Mouse (Mus musculus) heart, postnatal 0 days (tissue): Measurements from ENCODE around the gene Cks1b. TPM values are rescaled to one million over a fixed set of nuclear protein-coding genes. Genes with fewer than 3 reads are reported as not detected.
A peak's percentile ranks its signal among the peaks of the same experiment; 100 is the strongest.

Experiments used
- ATAC-seq: fragments of 200-750 bp; cut with Nextera tagmentation; 2 replicates; pipeline ENCODE4 v1.8.0; 2017; ENCODE audit warnings: low read depth, moderate number of reproducible peaks, moderate library complexity; ENCODE audit not compliant: insufficient read depth
- DNase-seq: peaks from one replicate; pipeline ENCODE4 v3.0.0-alpha.2; 2016; ENCODE audit warnings: low spot score
- H3K27ac ChIP-seq: fragments of 300-500 bp; sonication (generic); 2 replicates; pipeline ENCODE4 v1.5.1; 2014; ENCODE audit warnings: low read depth, mild to moderate bottlenecking
- H3K27me3 ChIP-seq: fragments of 300-500 bp; sonication (generic); 2 replicates; pipeline ENCODE4 v1.6.1; 2014; ENCODE audit warnings: low read length, mixed read lengths; ENCODE audit not compliant: control insufficient read depth, insufficient read depth
- H3K36me3 ChIP-seq: fragments of 300-500 bp; sonication (generic); replicated peaks from 2 replicates; pipeline ENCODE4 v1.6.1; 2014; ENCODE audit warnings: low read length, mixed read lengths; ENCODE audit not compliant: control insufficient read depth, insufficient read depth
- H3K4me1 ChIP-seq: fragments of 300-500 bp; sonication (generic); 2 replicates; pipeline ENCODE4 v1.6.1; 2014; ENCODE audit warnings: antibody characterized with exemption; ENCODE audit not compliant: control insufficient read depth, insufficient read depth
- H3K4me2 ChIP-seq: fragments of 300-500 bp; sonication (generic); 2 replicates; pipeline ENCODE4 v1.6.1; 2014; ENCODE audit warnings: low read depth, mild to moderate bottlenecking, low read length, moderate library complexity
- H3K4me3 ChIP-seq: fragments of 300-500 bp; sonication (generic); 2 replicates; pipeline ENCODE4 v1.5.1; 2014; ENCODE audit warnings: low read depth, low read length
- H3K9ac ChIP-seq: fragments of 300-500 bp; sonication (generic); replicated peaks from 2 replicates; pipeline ENCODE4 v1.6.1; 2014; ENCODE audit warnings: low read depth, low read length, mixed read lengths
- H3K9me3 ChIP-seq: fragments of 300-500 bp; sonication (generic); replicated peaks from 2 replicates; pipeline ENCODE4 v1.6.1; 2016; ENCODE audit warnings: low read length; ENCODE audit not compliant: control insufficient read depth
- CTCF ChIP-seq: IDR thresholded peaks from 2 replicates; pipeline ENCODE4 v1.5.1; 2016; ENCODE audit warnings: antibody characterized with exemption, control low read depth, low read depth
- EP300 ChIP-seq: IDR thresholded peaks from 2 replicates; pipeline ENCODE4 v1.6.1; 2016; ENCODE audit warnings: antibody characterized with exemption, low read depth
- WGBS: fragments of 180-500 bp; shearing (Covaris S2); extraction: QIAGEN DNeasy Blood & Tissue Kit; methylation state at CpG from one replicate; pipeline ENCODE4 v1.1.7; 2014; 5-methylcytosine and 5-hydroxymethylcytosine counted together
- polyA plus RNA-seq: library from polyadenylated mRNA; unstranded; fragments of >200 nt; fragmentation: Nextera tagmentation; extraction: Ambion mirVana; gene quantifications from 2 replicates; pipeline ENCODE4 v1.2.1, GENCODE M21; 2015
- total RNA-seq: library from RNA; depleted of rRNA; stranded (reverse); fragments of >200 nt; gene quantifications from 2 replicates; pipeline ENCODE4 v1.2.3, GENCODE M21; 2014; ENCODE audit warnings: low replicate concordance

Gene Cks1b
- total and polyA plus RNA-seq, 2 experiments from 2014 or later, result 83.7 to 127 TPM

DNA sequence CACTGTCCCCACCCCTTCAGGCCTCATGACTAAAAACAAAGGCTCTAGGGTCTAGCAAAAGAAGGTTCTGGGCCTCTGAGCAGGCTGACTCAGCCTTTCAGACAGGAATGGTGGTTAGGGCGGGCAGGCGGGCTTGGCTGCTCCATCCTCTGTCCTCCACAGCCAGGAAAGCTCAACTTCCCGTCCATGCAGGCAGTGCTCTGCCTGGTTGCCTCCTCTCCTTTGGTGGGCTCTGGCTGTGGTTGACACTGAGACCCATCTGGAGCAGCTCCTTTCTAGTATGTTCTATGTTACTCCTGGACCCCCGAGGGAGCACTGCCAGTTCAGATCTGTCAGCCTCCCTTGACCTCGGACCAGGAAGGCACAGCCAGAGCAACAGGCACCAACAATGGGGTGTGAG lies 15.5 kb downstream of the Cks1b start, which contains the start of gene Lenep:
Lenep (minus strand) TSS at position 101 of the 400 bp plus-strand sequence.
- ATAC-seq (no peak), DNase-seq (no peak)
- Histone ChIP-seq H3K4me1 (no peaks in the 10 kb centered on the region), H3K4me3 (no peak within 1 kb of the TSS), H3K9me3 (no peaks in the 10 kb centered on the region), H3K27ac (no peak within 1 kb of the TSS), H3K4me2 (no peak within 1 kb of the TSS), H3K27me3 (no peaks in the 10 kb centered on the region), H3K9ac (no peak within 1 kb of the TSS), H3K36me3 (peaks cover 53% of the 10 kb centered on the region)
- 78% methylated on average over 5 of the region's 5 CpGs for WGBS
- no peak for TF ChIP-seq CTCF
- no peak for TF ChIP-seq EP300

DNA sequence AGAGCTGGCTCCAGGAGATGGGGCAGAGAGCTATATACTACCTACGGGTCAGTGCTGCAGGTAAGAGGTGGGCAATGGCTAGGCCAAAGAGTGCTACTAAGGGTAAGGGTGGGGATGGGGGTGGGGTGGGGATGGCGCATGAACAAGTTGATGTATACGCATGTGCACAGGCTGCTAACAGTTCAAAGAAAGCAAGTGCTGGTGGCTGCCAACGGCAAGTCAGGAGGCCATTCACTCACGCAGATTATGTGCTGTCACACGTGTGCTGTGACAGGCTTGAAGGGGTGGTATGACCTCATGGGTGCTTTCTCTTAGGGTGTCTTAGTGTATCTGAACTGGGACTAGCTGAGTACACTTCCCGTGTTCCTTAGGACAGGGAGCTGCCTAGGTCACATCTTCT lies 16.9 kb downstream of the Cks1b start:
- 85% methylated on average over 7 of the region's 7 CpGs for WGBS
- no peak overlapping the region for H3K4me2 ChIP-seq
- no peak overlapping the region for H3K27ac ChIP-seq
- H3K9me3 ChIP-seq, result no peaks in the 10 kb centered on the region
- H3K27me3 ChIP-seq, result no peaks in the 10 kb centered on the region
- ATAC-seq (no peak), DNase-seq (no peak)
- H3K36me3 ChIP-seq, result peaks cover 48% of the 10 kb centered on the region
- H3K9ac ChIP-seq, result no peak overlapping the region
- no peak overlapping the region for H3K4me3 ChIP-seq
- TF ChIP-seq EP300 (no peak), CTCF (no peak)
- peaks cover 6% of the 10 kb centered on the region; the same call in 1 of the 2 replicates for H3K4me1 ChIP-seq

- ATAC-seq, result no peak
- TF ChIP-seq EP300, result no peak
- TF ChIP-seq CTCF, result no peak
- Histone ChIP-seq H3K4me2 (peak overlapping the region; percentile 100), H3K4me1 (peaks cover 19% of the 10 kb centered on the region), H3K27me3 (no peaks in the 10 kb centered on the region), H3K36me3 (peaks cover 5% of the 10 kb centered on the region), H3K9me3 (no peaks in the 10 kb centered on the region), H3K27ac (peak overlapping the region; percentile 43; the same call in 1 of the 2 replicates), H3K9ac (peak overlapping the region; percentile 70), H3K4me3 (peak overlapping the region; percentile 78)
- WGBS, result 0% methylated on average over 4 of the region's 4 CpGs
- DNase-seq, result no peak
Measured at GRCm38 (mm10) chr3:89396654-89397005, 21.6 kb downstream of the Cks1b start.

DNA sequence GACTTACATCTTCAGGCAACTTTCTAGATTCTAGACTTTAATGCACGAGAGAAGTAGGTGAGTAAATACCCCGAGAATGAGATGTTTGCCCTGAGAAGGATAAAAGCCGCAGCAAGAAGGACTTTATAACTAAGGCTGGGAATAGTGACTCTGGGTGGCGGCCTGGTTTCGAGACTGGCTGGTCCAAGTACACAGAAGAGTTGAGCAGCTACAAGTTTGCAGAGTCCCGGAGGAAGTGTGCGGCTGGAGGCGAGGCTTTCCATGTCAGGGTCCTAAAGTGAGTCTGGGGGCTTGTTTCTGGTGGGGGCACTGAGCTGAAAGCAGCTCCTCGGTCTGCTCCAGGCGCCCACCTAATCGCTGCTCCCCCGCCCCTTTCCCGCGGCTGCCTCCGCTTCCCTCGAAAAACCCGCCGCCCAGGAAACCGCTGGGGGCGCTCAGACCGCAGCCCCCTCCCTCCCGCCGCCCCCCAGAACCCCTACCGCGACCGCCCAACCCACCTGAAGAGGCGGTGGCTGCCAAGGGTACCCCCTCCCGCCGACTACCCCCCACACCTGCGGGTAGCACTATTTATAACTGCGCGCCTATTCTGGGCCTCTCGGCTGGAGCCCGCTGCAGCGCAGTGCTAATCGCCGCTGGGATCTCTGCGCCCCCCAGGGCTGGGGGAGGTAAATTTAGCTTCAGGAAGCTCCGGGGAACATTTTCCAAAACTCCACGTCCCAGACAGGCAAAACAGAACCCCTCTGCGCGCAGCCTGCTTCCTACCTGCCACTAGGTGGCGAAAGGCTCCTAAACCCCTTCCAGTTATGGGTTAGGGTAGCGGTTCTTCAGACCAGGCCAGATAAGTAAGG lies 22.2 kb downstream of the Cks1b start:
- Histone ChIP-seq H3K4me2 (peak overlapping the region; percentile 100), H3K9ac (peak overlapping the region; percentile 70), H3K4me3 (peak overlapping the region; percentile 78), H3K4me1 (peaks cover 23% of the 10 kb centered on the region), H3K27me3 (no peaks in the 10 kb centered on the region), H3K36me3 (no peaks in the 10 kb centered on the region), H3K27ac (peak overlapping the region; percentile 67), H3K9me3 (no peaks in the 10 kb centered on the region)
- no peak for ATAC-seq
- peak; percentile 74 for DNase-seq
- 1% methylated on average over 38 of the region's 44 CpGs for WGBS
- TF ChIP-seq EP300 (no peak), CTCF (peak; percentile 87)

GRCm38 (mm10) chr3:89395419-89395805 lies 22.8 kb downstream of the Cks1b start:
- DNase-seq (no peak), ATAC-seq (no peak)
- Histone ChIP-seq H3K4me2 (peak overlapping the region; percentile 100), H3K9me3 (no peaks in the 10 kb centered on the region), H3K36me3 (no peaks in the 10 kb centered on the region), H3K4me3 (peak overlapping the region; percentile 78), H3K27me3 (no peaks in the 10 kb centered on the region), H3K9ac (peak overlapping the region; percentile 67; the same call in 1 of the 2 replicates), H3K4me1 (peaks cover 29% of the 10 kb centered on the region), H3K27ac (peak overlapping the region; percentile 95)
- TF ChIP-seq EP300 (no peak), CTCF (no peak)
- WGBS, result 4% methylated on average over 10 of the region's 10 CpGs

- TF ChIP-seq CTCF, result no peak
- TF ChIP-seq EP300, result no peak
- WGBS, result 1% methylated on average over 12 of the region's 12 CpGs
Measured at GRCm38 (mm10) chr3:89394894-89395256, 23.3 kb downstream of the Cks1b start.

More at GRCm38 (mm10) chr3:89394894-89395256, 23.3 kb downstream of the Cks1b start:
- Histone ChIP-seq H3K27me3 (no peaks in the 10 kb centered on the region), H3K4me2 (peak overlapping the region; percentile 100), H3K36me3 (no peaks in the 10 kb centered on the region), H3K9ac (peak overlapping the region; percentile 67), H3K27ac (peak overlapping the region; percentile 95), H3K4me1 (peaks cover 34% of the 10 kb centered on the region), H3K4me3 (peak overlapping the region; percentile 78), H3K9me3 (no peaks in the 10 kb centered on the region)
- DNase-seq, result peak; percentile 92
- ATAC-seq, result peak; percentile 22
